Mouse (Mus musculus): ENCODE results near the gene Tmem114. TPM values are rescaled to one million over a fixed set of nuclear protein-coding genes. Genes with fewer than 3 reads are reported as not detected.

The Tmem114 gene
- polyA plus RNA-seq, 1 experiment from 2014 or later, result not detected

Other genes starting within 250 kb of the Tmem114 start
- gene Mettl22, start 45.7 kb upstream of the Tmem114 start, polyA plus RNA-seq (2015; fragmentation: Nextera tagmentation; extraction: Ambion mirVana), result 16.4 and 18.0 TPM in 2 replicates
- gene Abat, start 88.3 kb upstream of the Tmem114 start, polyA plus RNA-seq (2015; fragmentation: Nextera tagmentation; extraction: Ambion mirVana), result 24.8 and 25.2 TPM in 2 replicates
- 59.9 and 62.0 TPM in 2 replicates for gene Pmm2, start 212.5 kb upstream of the Tmem114 start, polyA plus RNA-seq (2015; fragmentation: Nextera tagmentation; extraction: Ambion mirVana)
- 22.3 and 22.6 TPM in 2 replicates for gene Tmem186, start 212.6 kb upstream of the Tmem114 start, polyA plus RNA-seq (2015; fragmentation: Nextera tagmentation; extraction: Ambion mirVana)
- 79.4 and 80.4 TPM in 2 replicates for gene Carhsp1, start 247.0 kb upstream of the Tmem114 start, polyA plus RNA-seq (2015; fragmentation: Nextera tagmentation; extraction: Ambion mirVana)

All from embryonic facial prominence, embryonic 13.5 days (tissue).